Mouse (Mus musculus) CH12.LX (cell line): Measurements from ENCODE around the gene Pick1.

ENCODE experiments used
- CTCF ChIP-seq, 2 experiments: IDR thresholded peaks in 1 of 2; conservative IDR thresholded peaks in 1 of 2; 2 replicates each; pipeline ENCODE4 v1.5.1; 2011 to 2012; ENCODE audit warnings: low read depth in 2 of 2, low read length in 2 of 2, improper control_type of control experiment in 1 of 2, inconsistent platforms in 1 of 2, mild to moderate bottlenecking in 1 of 2, moderate library complexity in 1 of 2
- ELF1 ChIP-seq: IDR thresholded peaks from 2 replicates; pipeline ENCODE4 v1.6.1; 2014; ENCODE audit warnings: low read depth, mild to moderate bottlenecking, inconsistent platforms, low read length, improper control_type of control experiment
- EP300 ChIP-seq: IDR thresholded peaks from 2 replicates; pipeline ENCODE4 v1.6.1; 2011; ENCODE audit warnings: low read length, improper control_type of control experiment
- HCFC1 ChIP-seq: IDR thresholded peaks from 2 replicates; pipeline ENCODE4 v1.6.1; 2012; ENCODE audit warnings: low read depth, mild to moderate bottlenecking, inconsistent platforms, low read length, improper control_type of control experiment
- MAX ChIP-seq: IDR thresholded peaks from 2 replicates; pipeline ENCODE4 v1.6.1; 2011; ENCODE audit warnings: low read length, improper control_type of control experiment
- MXI1 ChIP-seq: IDR thresholded peaks from 2 replicates; pipeline ENCODE4 v1.6.1; 2011; ENCODE audit warnings: mild to moderate bottlenecking, low read depth, low read length, improper control_type of control experiment
- POLR2A ChIP-seq: IDR thresholded peaks from 2 replicates; pipeline ENCODE4 v1.6.1; 2011; ENCODE audit warnings: low read depth, mild to moderate bottlenecking, improper control_type of control experiment, low read length
- RCOR1 ChIP-seq: conservative IDR thresholded peaks from 2 replicates; pipeline ENCODE4 v1.6.1; 2012; ENCODE audit warnings: low read depth, mild to moderate bottlenecking, inconsistent platforms, low read length, improper control_type of control experiment
- SMC3 ChIP-seq: IDR thresholded peaks from 2 replicates; pipeline ENCODE4 v1.6.1; 2011; ENCODE audit warnings: low read depth, low read length, improper control_type of control experiment
- ZKSCAN1 ChIP-seq: IDR thresholded peaks from 2 replicates; pipeline ENCODE4 v1.6.1; 2012; ENCODE audit warnings: low read depth, inconsistent platforms, low read length, improper control_type of control experiment, borderline replicate concordance

DNA sequence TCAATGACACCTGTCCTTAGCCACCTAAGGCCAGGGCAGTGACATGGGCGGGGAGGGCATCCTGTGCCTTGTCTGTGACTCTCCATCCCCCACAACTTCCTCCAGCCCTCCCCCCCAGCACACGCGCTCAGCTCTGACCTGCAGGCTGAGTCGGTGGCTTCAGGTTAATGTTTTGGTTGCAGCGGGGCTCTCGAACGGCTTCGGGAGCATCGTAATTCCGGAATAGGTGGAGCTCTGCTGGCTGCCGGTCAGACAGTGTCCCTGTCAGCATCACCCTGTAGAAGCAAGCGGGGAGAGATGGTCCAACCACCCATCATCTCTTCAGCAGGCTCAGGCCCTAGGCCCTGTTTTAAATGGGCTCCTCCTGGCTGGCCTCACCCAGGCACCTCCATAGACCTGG, 60.5 kb downstream of the Pick1 start:
- TF ChIP-seq EP300, result no peak
- TF ChIP-seq RCOR1, result no peak
- no peak for TF ChIP-seq HCFC1
- no peak for TF ChIP-seq CTCF (conservative IDR thresholded peaks at IDR 0.05 in 1 of 2, IDR thresholded peaks at IDR 0.05 in 1 of 2; ENCODE audit: low read depth in 2 of 2, low read length in 2 of 2)
- no peak for TF ChIP-seq POLR2A
- no peak for TF ChIP-seq ZKSCAN1
- no peak for TF ChIP-seq MAX
- no peak for TF ChIP-seq ELF1
- no peak for TF ChIP-seq SMC3
- no peak for TF ChIP-seq MXI1
